Mouse (Mus musculus): Measurements from ENCODE around the gene Dnajc16.

- no peak for TF ChIP-seq CTCF (IDR thresholded peaks at IDR 0.05; ENCODE audit: control insufficient read depth, insufficient read depth, insufficient replicate concordance, low read depth, low read length)
- no peak for TF ChIP-seq POLR2A (IDR thresholded peaks at IDR 0.05; ENCODE audit: control insufficient read depth, low read depth, low read length)
Observed at GRCm38 (mm10) chr4:141821178-141821577, 30.4 kb upstream of the Dnajc16 start.
